ENCODE assay signal across 14 mouse cellular contexts in the genomic region with DNA sequence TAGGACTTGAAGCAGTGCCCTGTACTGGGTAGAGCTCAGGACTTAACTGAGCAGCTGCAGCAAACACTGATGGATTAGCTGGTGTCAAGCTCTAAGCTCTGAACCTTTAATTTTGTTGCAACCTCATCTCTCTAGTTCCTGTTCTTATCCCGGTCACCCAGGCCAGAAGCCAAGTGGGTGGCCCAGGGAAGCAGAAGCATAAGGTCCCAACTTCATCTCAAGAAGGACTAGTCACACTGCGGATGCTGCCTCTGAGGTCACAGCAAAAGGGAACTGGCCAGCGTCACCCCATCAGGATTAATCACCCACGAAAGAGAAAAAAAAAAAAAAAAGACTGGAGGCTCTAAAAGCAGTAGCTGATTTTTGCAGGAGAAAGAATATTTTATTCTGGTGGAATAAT. TPM values are rescaled to one million over a fixed set of nuclear protein-coding genes. Genes with fewer than 3 reads are reported as not detected.
DNase-seq lines count a peak whose midpoint lies in the region; ATAC-seq and TF ChIP-seq lines count a peak whose summit lies in the region.
"Had no signal": no experiment of that assay in that cellular context is flagged by ENCODE, and none has a peak within 500 bp of the region (broad histone marks: within the 10 kb centered on the region; RNA-seq: fewer than 3 reads in every experiment).

No protein-coding gene starts in this region.

- H3K4me2 ChIP-seq in myocyte (ENCODE audit: low read depth), result peak overlapping the region; percentile 42
- H3K4me2 ChIP-seq in forebrain, embryonic 12.5 days, result no peak overlapping the region
- H3K4me2 ChIP-seq in midbrain, embryonic 13.5 days (replicated peaks), result no peak overlapping the region
- H3K4me2 ChIP-seq: heart, embryonic 15.5 days; limb, embryonic 12.5 days; midbrain, embryonic 12.5 days had no signal

- H3K4me3 ChIP-seq in myocyte, result no peak overlapping the region
- no peak overlapping the region for H3K4me3 ChIP-seq in forebrain, embryonic 12.5 days (replicated peaks)
- no peak overlapping the region for H3K4me3 ChIP-seq in midbrain, embryonic 13.5 days (replicated peaks)
- H3K4me3 ChIP-seq: heart, embryonic 15.5 days; limb, embryonic 12.5 days; midbrain, embryonic 12.5 days had no signal

- no peaks in the 10 kb centered on the region for H3K36me3 ChIP-seq in myocyte (ENCODE audit: control insufficient read depth, insufficient read depth)
- no peaks in the 10 kb centered on the region for H3K36me3 ChIP-seq in forebrain, embryonic 12.5 days (replicated peaks)
- H3K36me3 ChIP-seq in midbrain, embryonic 13.5 days, result no peaks in the 10 kb centered on the region
- H3K36me3 ChIP-seq: heart, embryonic 15.5 days; limb, embryonic 12.5 days; midbrain, embryonic 12.5 days had no signal

- H3K9me3 ChIP-seq in forebrain, embryonic 12.5 days, result 0 out of 2 replicates have a peak, but pooled peaks cover 3% of the 10 kb centered on the region
- H3K9me3 ChIP-seq in midbrain, embryonic 13.5 days, result no peaks in the 10 kb centered on the region
- H3K9me3 ChIP-seq: heart, embryonic 15.5 days; limb, embryonic 12.5 days; midbrain, embryonic 12.5 days had no signal

- no peaks in the 10 kb centered on the region for H3K79me2 ChIP-seq in myocyte (ENCODE audit: control insufficient read depth, insufficient read depth)

- H3K9ac ChIP-seq in forebrain, embryonic 12.5 days, result no peak overlapping the region
- H3K9ac ChIP-seq in midbrain, embryonic 13.5 days (replicated peaks), result no peak overlapping the region
- H3K9ac ChIP-seq: heart, embryonic 15.5 days; limb, embryonic 12.5 days; midbrain, embryonic 12.5 days had no signal

- H3ac ChIP-seq in myocyte (ENCODE audit: control insufficient read depth, insufficient read length), result no peak overlapping the region

- no peaks in the 10 kb centered on the region for H3K27me3 ChIP-seq in myocyte (ENCODE audit: control insufficient read depth, insufficient read depth, insufficient read length)
- H3K27me3 ChIP-seq in forebrain, embryonic 12.5 days, result peaks cover 41% of the 10 kb centered on the region
- H3K27me3 ChIP-seq in midbrain, embryonic 13.5 days, result peaks cover 53% of the 10 kb centered on the region
- H3K27me3 ChIP-seq: heart, embryonic 15.5 days; limb, embryonic 12.5 days; Patski had no signal

- no peak for TF ChIP-seq POLR2A in myocyte (IDR thresholded peaks at IDR 0.05; ENCODE audit: insufficient read length, low read depth)

- H3K27ac ChIP-seq in forebrain, embryonic 12.5 days, result no peak overlapping the region
- no peak overlapping the region for H3K27ac ChIP-seq in midbrain, embryonic 13.5 days
- H3K27ac ChIP-seq: heart, embryonic 15.5 days; limb, embryonic 12.5 days; midbrain, embryonic 12.5 days had no signal

- WGBS in forebrain, embryonic 12.5 days, result 42% methylated on average over 4 of the region's 4 CpGs
- 41% methylated on average over 4 of the region's 4 CpGs for WGBS in midbrain, embryonic 13.5 days

- H3K4me1 ChIP-seq in forebrain, embryonic 12.5 days, result peaks cover 29% of the 10 kb centered on the region
- peaks cover 24% of the 10 kb centered on the region for H3K4me1 ChIP-seq in midbrain, embryonic 13.5 days (replicated peaks)

- intact Hi-C loops in heart, postnatal 10 days (cut with DNase I), result no loop called here

- peak; percentile 64 for DNase-seq in kidney, postnatal 10 days
- no peak for DNase-seq in kidney, adult 18-20 months
- peak; percentile 67 to 73 for DNase-seq in adrenal gland, postnatal 36 days
- peak; percentile 51 to 52 for DNase-seq in heart, postnatal 10 days
- DNase-seq: cerebellum, adult 11-12 months; right cerebral cortex, postnatal 4 days; thymus, postnatal 36 days had no signal

- no peak for ATAC-seq in forebrain, embryonic 12.5 days (ENCODE audit: low FRiP score)
- no peak for ATAC-seq in midbrain, embryonic 13.5 days
- ATAC-seq: Patski had no signal

TF ChIP-seq in myocyte, 11 proteins besides CTCF, POLR2A, EP300 and RAD21:
- TF ChIP-seq MYOG (IDR thresholded peaks at IDR 0.05; ENCODE audit: control insufficient read depth in 1 of 3, insufficient read depth in 1 of 3, insufficient read length in 2 of 3, low read depth in 2 of 3) (no peak), MAX (IDR thresholded peaks at IDR 0.05; ENCODE audit: low read depth) (no peak), E2F4 (IDR thresholded peaks at IDR 0.05; ENCODE audit: insufficient read depth) (no peak), TCF3 (IDR thresholded peaks at IDR 0.05; ENCODE audit: insufficient read length, low read depth) (no peak), TCF12 (IDR thresholded peaks at IDR 0.05; ENCODE audit: insufficient read depth, poor library complexity, severe bottlenecking) (no peak), POLR2AphosphoS2 (IDR thresholded peaks at IDR 0.05; ENCODE audit: insufficient read length, low read depth) (no peak), CEBPB (IDR thresholded peaks at IDR 0.05; ENCODE audit: insufficient read depth, poor library complexity, severe bottlenecking) (no peak)

RNA-seq across cellular contexts. Expression of gene Cgnl1, which starts 14.5 kb away (rescaled TPM):
- total RNA-seq in adrenal gland, postnatal 36 days (2021), result 100 to 1,000 TPM in 1 of 2 experiments, 10 to 100 TPM in 1; 95.9 to 106 TPM
- total RNA-seq in heart, postnatal 10 days (2021), result 10 to 100 TPM; 42.8 to 44.9 TPM
- polyA plus RNA-seq in myocyte (2012; fragmentation: generic; extraction: Trizol), result 3.7 TPM
- 5.1 and 5.2 TPM in 2 replicates for polyA plus RNA-seq in forebrain, embryonic 12.5 days (2016; fragmentation: Nextera tagmentation; extraction: Ambion mirVana)
- 4.6 and 4.8 TPM in 2 replicates for polyA plus RNA-seq in midbrain, embryonic 13.5 days (2015; fragmentation: Nextera tagmentation; extraction: Ambion mirVana)
